Mouse (Mus musculus) megakaryocyte, adult 5-6 weeks (primary cell): ENCODE data around the gene Snrnp27. TPM values are rescaled to one million over a fixed set of nuclear protein-coding genes. Genes with fewer than 3 reads are reported as not detected.

Experiments
- total RNA-seq, 2 experiments: library from RNA; stranded (forward) in 1 of 2; stranded (reverse) in 1 of 2; fragments of 153-499, 151-499 nt in 1 of 2; fragments of 221-1000, 200-1000 nt in 1 of 2; gene quantifications; 2 replicates each; pipeline versions ENCODE4 v1.2.3 to v1.2.4; 2015 to 2017

Snrnp27 gene
- total RNA-seq, 2 experiments from 2014 or later: 81.4 to 101 TPM

Other genes with a start within 250 kb of the Snrnp27 start
- gene C87436, start 246.1 kb downstream of the Snrnp27 start, total RNA-seq (2015): 24.8 and 34.1 TPM in 2 replicates
- gene C87436, start 246.1 kb downstream of the Snrnp27 start, total RNA-seq (2017): 23.5 and 33.1 TPM in 2 replicates
- gene Pcbp1, start 158.2 kb downstream of the Snrnp27 start, total RNA-seq (2015): 204 and 222 TPM in 2 replicates
- 58.9 and 76.8 TPM in 2 replicates for gene Pcbp1, start 158.2 kb downstream of the Snrnp27 start, total RNA-seq (2017)
- 13.5 and 16.8 TPM in 2 replicates for gene Asprv1, start 56.4 kb downstream of the Snrnp27 start, total RNA-seq (2015)
- gene Asprv1, start 56.4 kb downstream of the Snrnp27 start, total RNA-seq (2017): 12.1 and 19.1 TPM in 2 replicates
- 70.4 and 76.0 TPM in 2 replicates for gene Mxd1, start 15.4 kb downstream of the Snrnp27 start, total RNA-seq (2015)
- 87.1 and 120 TPM in 2 replicates for gene Mxd1, start 15.4 kb downstream of the Snrnp27 start, total RNA-seq (2017)
- gene Gmcl1, start 48.9 kb upstream of the Snrnp27 start, total RNA-seq (2015): 26.7 and 26.8 TPM in 2 replicates
- 16.9 and 23.4 TPM in 2 replicates for gene Gmcl1, start 48.9 kb upstream of the Snrnp27 start, total RNA-seq (2017)
- 41.8 and 43.7 TPM in 2 replicates for gene Anxa4, start 109.1 kb upstream of the Snrnp27 start, total RNA-seq (2015)
- gene Anxa4, start 109.1 kb upstream of the Snrnp27 start, total RNA-seq (2017): 55.9 and 65.7 TPM in 2 replicates
- gene Aak1, start 165.0 kb upstream of the Snrnp27 start, total RNA-seq (2015): 29.7 and 37.6 TPM in 2 replicates
- gene Aak1, start 165.0 kb upstream of the Snrnp27 start, total RNA-seq (2017): 5.3 and 12.9 TPM in 2 replicates